Mouse (Mus musculus) lung, postnatal 10 days (tissue): Measurements from ENCODE around the gene Sorcs2.

Source experiments
- DNase-seq: peaks from one replicate; pipeline ENCODE4 v3.0.0; 2021

Gene Sorcs2

DNA sequence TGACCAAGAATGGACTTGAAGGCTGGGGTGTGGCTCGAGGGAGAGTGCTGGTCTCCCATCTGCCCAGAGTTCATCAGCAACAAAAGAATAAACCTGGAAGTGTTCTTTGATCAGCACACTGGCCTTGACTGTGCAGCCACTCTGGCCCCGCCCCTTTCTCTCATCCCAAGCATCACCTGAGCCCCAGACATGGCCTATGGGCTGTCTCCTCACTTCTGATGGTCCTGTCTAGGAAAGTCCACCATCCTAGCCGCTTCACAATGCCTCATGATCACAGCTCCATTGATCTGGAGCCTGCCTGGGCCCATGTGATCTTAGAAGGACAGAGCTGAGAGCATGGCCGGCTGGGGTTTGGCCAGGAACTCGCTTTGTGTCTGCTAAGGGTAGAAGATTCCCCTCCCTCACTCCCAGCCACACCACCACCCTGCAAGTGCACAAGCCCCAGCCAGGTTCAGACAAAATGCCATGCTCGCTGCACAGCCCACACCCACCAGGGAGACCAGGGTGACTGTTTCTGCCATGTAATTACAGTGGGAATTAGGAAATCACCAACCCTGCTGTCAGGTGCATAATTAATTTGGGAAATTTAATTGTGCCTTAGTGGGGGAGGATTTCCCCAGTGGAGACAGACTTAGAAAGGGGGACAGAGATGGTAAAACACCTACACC lies 231.5 kb downstream of the Sorcs2 start:
- no peak for DNase-seq

DNA sequence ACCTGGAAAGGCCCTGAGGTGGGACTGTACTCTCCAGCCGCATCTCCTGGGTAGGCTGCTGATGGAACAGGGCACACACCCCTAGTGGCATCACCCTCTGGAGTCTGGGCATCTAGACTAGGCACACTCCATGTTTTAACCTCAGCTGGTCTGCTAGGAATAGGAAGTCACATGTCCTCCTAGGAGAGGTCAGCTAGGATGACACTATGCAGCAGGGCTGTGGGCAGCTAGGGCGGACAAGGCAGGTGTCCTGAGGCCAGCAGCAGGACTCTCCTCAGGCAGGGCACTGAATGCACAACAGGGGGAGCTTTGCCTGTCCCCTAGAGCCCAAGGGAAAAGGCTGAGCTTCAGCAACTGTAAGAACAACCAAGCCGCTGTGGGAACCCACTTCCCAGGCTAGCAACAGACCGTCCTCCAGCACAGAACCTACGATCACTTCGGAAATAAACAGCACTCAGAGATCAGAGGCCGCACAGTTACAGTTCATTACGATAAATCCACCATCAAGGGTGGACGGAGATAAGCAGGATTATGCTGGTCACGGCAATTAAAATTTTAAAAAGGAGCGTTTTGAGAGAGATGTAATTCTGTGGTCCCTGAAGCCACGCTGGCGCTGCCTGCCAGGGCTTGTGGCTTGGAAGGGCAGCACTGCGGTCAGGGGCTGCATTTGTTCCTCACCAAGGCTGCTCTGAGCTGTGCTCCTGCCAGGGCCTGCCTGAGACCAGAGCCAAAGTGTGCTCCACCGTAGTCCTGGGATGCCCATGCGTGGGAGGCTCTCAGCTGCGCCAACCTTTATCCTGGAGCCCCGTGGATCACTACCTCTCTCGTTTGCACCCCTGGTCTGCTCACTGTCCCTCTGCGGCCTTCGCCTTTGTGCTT lies 232.3 kb downstream of the Sorcs2 start:
- no peak for DNase-seq

DNA sequence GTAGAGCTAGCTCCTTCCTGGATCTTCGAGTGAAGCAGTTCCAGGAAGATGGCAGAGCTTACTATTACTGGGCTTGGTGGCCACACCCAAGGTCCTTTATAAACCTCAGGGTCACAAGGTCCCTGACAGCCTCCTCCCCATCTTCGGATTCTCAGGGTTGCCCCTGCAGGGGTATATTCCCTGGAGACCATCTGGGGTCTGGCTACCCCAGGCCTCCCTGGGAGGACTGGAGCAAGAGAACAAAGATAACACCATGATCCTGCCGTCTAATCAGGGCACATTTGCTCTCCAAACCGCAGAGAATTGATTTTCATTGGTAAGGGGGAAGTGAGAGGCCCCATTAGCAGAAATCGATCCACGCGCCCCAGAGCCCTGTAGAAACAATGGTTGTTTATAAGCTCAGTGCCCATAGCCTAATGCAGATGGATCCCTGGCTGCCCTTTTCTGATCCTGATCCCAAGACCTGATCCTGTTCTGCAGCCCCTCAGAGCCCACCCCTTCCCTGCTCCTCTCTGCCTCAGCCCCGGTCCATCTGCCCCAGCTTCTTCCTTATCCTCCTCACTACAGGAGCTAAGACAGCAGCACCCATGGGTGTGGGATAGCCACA lies 243.0 kb downstream of the Sorcs2 start:
- DNase-seq, result no peak

DNA sequence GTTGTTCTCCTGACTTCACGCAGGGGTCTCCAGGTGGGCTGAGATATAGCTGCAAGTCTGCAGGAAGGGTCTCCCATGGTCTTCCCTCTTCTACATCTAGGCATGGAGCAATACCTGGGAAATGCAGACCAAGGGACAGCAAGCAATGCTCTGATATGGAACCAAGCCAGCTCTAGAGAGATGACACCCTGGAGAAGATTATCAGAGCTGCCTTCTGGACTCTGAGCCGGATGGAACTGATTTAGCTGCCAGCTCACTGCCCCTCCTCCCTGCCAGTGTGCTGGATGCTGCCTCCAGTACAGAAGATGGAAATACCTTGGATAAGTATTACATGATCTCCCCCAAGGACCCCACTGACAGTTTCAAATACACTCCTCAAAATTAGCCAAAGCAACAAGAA lies 244.7 kb downstream of the Sorcs2 start:
- DNase-seq, result no peak

DNA sequence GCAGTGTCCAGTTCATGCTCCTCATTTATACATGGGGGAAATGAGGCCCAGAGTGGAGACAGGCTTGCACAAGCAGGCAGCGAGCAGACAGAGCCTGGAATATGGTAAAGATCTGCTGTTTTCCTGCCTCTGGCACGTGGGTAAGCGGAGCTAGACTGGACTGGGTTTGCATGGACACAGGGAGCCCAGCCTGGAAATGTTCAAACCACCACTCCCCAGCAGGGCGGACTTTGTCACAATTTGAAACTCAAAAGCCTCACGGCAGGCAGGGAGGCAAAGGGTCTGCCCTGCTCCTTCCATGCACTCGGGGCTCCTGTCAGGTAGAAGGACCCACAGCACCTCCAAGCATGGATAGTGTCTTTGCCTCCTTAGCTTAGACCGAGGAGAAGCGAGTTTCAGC lies 246.9 kb downstream of the Sorcs2 start:
- no peak for DNase-seq

DNA sequence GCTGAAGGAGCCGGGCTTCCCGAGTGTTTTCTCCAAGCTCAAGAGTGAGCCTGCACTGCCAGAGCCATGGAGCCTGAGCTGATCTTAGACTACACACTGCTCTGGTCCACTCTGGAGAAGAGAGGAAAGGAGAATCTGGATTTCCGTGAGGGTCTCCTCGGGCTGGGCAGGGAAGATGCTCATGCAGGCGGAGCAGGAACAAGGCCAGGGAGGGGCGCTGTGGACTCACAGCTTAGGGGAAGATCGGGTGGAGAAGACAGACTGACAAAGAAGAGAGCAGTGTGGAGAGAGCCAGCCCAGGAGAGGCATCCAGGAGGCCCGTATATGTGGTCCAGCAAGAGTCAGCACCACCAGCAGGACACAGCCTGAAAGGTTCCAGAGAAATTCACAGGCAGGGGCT lies 248.8 kb downstream of the Sorcs2 start:
- DNase-seq, result no peak

DNA sequence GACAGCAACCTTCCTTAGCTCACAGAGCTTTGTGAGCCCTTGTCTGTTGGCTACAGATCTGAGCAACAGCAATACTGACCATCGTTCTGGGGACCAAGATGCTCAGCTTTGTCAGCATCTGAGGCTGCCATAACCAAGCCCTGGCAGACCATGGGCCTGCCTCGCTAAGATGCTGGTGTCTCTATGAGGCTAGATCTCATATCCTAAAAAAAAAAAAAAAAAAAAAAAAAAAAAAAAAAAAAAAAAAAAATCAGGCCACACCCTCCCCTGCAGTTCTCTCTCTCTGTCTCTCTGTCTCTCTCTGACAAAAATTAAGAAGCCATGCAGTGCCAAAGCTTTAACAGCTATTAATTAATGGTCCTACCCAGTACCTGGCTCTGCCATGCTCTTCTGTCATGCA lies 251.3 kb downstream of the Sorcs2 start:
- no peak for DNase-seq

DNA sequence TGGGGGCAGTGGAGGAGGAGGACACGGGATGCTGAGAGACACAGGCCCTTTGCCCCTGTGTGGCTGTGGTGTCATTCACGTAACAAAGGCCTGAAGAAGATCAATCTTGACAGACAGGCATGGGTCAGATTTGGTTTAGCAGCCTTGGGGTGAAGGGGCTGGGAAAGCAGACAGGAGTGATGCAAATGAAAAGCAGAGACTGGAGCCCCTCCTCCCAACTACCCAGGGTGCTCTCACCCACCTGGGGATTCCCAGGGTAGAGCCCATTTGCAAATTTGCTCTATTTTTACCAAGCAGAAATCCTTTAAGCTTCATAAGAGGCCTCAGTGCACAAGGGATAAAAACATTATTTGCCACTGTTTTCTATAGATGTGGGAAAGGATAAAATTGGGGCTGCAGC lies 253.4 kb downstream of the Sorcs2 start:
- DNase-seq, result no peak

DNA sequence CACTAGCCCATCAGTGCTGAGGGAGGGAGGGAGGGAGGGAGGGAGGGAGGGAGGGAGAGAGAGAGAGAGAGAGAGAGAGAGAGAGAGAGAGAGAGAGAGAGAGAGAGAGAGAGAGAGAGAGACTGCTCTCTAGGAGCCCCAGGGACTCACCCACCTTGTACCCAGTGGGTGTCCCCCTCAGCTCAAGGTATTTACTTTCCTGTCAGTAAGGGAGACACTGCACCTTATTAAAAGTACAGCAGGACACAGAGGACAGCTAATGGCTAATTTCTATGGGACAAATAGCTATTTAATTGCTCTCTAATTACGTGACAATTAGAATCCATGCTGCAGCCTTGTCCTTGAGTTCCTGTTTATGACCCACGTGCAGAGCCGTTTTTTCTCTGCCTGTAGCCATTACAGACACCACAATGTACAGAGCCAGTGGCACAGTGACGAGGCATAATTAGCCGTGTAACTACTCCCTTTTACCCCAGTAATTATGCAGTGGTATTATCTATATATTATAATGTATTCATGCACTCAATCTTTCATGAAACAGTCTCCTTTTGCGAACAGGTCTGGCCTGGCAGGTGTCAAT lies 256.2 kb downstream of the Sorcs2 start:
- DNase-seq, result no peak

DNA sequence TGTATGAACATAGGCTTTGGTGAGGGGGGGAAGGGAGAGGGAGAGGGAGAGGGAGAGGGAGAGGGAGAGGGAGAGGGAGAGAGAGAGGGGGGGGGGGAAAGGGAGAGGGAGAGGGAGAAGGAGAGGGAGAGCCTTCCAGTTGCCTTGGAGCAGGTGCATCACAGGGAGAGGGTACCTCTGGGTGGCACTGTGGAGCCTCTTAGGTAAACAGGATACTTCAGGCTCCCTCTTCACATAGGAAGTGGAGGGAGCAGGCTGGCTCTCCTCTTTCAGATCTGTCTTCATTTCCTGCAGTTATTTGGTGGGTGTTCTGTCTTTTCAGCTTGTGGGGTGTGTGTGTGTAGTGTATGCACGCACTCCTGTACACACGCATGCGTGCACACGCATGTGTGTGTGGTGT lies 256.8 kb downstream of the Sorcs2 start:
- DNase-seq, result peak; percentile 47

DNA sequence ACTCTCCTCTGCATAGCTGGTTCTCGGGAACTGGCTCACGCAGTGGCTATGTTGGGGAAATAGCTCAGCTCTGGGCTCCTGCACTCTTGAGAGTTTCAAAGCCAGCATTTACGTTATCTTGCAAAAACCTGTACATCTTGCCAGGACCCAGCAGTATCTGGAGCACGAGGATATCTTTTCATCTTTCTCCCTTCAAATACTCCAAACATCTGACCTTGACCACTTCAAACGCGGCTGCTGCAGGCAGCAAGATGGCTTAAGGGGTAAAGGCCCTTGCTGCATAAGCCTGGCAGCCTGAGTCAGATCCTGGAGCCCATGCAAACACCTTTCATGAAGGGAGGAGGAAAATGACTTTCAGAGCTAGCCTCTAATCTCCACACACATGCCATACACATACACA lies 258.2 kb downstream of the Sorcs2 start:
- DNase-seq, result no peak

DNA sequence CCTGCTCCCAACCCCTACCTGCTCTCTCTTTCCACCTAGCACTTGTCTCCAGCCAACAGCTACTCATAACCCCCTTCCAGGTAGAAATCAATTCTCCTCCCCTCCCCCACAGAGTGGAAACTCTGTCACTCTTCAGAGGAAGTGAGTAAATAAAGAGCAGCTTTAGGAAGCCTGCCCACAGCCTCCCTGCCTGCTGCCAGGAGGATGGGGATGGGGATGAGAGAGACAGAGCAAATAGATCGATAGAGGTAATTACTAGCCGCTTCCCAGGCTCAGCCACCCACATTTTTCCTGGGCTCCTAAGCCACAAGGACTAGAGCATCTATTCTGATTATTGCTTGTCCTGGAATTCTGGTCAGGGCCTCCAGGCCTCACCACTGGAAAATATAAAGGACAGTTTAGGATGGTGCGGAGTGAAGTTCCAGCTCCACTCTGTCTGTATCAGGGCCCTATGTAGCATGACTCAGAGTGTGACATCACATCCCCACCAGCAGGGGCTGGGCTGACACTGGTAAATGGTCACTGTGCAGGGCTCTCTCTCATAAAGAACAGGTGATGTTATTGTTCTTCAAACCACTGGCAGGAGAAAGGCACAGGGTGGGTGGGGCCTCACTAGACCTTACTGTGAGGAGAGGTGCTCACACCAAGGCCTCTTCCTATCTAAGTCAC lies 261.9 kb downstream of the Sorcs2 start:
- DNase-seq, result no peak

DNA sequence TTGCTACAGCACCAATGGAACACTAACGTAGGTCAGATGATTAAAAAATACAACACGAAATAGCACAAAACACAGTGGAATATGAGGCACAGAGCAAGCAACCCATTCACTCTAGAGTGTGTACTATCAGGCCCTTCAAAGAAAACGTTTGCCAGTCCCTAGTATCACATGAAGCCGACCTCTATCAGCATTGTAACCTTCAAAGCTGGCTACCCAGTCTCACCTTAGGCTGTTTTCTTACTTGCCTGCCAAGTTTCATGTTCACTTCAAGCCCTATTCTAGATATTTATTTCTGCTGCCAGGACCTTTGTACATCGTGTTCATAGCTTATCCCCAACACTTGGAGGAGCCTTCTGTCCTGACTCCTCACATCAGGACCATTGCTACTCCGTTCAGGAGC lies 263.6 kb downstream of the Sorcs2 start:
- DNase-seq, result no peak

DNA sequence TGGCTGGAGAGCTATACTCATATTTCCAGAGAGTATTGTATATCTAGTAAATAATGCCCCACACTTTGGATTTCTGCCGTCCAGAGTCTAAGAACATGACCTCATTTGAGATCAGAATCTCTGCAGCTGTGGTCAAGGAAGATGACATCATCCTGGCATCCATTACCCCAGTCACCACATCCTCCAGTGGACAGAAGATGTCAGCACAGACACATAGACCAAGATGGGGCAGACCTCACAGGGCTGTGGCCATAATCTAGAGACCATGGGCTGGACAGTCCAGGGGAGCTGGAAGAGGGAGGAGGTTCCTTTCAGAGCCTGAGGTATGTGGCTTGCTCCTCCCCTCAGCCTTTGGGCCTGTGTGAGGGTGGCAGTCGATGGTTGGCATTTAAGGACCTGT lies 264.0 kb downstream of the Sorcs2 start:
- DNase-seq, result no peak

DNA sequence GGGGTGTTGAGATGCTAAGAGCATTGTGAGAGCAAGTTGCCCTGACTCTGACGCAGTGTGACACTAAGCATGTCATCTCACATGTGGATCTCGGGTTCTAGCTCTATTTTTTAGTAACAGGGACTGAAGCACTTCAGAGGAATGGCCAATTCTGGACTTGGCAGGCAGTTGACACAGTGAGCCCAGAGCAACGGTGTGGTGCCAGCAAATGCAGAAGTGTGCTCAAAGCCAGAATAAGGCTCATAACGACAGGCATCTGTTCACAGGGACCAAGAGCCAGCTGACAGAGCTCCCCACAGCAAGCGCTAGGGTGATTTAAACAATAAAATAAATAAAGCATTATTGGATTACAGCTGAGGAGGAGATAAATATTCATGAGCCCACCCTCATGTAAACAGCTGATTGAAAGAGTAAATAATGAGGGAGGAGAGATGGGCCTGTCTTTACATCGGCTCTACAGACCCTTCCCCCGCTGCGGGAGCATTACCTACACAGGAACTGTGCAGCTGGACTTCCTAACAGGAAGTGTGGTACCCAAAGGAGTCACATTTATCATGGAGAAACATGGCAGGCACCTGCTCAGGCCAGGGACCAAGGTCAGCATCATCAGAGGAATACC lies 267.4 kb downstream of the Sorcs2 start:
- peak; percentile 68 for DNase-seq

DNA sequence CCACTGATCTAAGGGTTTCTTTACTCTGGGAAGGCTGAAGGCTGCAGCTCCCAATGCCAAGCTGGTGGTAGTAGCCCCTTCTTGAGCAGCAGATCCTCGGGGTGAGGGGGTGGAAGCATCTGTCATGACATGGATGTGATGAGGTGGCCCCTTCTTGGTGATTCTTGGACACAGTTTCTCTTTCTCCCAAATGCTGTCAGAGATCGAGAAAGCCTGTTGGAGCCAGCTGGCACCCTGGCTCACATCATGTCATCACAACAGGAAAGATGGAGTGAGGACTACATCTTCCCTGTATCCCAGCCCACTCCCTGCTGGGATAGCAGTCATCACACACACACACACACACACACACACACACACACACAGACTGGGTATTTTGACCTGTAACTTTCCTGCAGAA lies 268.3 kb downstream of the Sorcs2 start:
- peak; percentile 60 for DNase-seq

DNA sequence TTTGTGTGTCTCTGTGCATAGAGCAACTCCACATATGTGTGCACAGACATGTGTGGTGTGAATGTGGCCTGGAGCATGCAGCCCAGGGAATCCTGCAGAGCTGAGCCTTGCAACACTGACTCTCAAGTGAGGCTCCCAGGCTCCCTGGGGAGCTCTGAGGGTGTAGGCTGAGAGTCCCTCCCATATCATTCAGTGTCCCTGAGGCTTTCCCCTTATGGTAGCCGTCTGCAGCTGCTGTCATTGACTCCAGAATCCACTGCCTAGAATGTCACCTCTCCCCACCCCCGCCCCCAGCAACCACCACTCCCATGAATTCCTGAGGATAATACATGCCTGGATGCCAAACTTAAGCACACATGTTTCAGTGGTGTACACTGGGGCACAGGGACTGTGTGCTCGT lies 269.4 kb downstream of the Sorcs2 start:
- DNase-seq, result peak; percentile 24

DNA sequence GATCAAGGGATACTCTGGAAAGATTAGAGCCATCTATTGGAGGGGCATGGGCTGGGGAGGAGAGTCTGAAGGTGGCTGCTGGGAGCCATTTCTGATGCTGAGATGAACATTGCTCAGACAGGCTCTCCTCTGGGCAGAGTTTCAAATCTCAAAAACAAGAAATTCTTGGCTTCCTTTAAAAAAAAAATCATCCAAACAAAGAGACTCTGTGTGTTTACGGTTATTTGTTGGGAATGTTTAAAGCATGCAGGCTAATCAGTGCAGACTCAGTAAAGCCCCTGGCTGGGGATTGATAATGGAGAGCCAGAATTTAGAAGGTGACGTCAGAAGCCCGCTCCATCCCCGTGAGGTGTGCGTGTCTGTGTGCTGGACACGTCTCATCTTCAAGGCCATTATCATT lies 272.9 kb downstream of the Sorcs2 start:
- DNase-seq, result peak; percentile 26

DNA sequence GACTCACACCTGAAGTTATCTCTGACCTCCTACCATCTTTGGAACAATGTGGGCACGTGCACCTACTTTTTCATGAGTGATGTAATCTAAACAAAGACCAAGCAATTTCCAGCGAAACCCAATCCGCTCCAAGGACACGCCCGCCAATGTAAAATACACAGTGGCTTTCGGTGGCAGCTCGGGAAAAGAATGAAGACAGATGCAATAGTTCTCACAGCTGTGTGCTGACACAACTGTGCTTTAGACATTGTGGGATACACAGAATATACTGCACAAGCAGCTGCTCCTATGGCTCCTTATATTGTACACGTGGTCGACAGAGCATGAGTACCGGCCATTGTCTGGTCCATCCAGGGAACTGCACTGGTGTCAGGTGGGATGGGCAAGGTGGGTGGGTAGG lies 275.0 kb downstream of the Sorcs2 start:
- DNase-seq, result no peak

DNA sequence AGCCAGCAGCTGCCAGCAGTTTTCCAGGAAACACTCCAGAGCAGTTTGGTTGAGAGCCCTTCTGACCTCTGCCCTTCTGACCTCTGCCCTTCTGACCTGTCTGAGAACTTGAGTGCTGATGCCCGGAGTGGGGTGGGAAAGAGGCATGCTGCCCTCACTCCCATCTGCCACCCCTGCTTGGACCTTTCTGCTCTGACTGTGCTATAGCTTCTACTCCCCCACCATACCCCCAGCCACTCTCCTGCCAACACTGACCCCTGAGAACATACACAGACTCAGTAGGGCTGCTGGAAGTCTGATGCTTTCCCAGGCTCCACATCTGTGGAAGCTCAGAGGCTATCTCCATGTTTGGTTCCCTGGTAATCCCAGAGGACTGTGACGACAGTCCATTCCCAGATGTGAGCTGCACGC lies 277.0 kb downstream of the Sorcs2 start:
- DNase-seq, result peak; percentile 53

DNA sequence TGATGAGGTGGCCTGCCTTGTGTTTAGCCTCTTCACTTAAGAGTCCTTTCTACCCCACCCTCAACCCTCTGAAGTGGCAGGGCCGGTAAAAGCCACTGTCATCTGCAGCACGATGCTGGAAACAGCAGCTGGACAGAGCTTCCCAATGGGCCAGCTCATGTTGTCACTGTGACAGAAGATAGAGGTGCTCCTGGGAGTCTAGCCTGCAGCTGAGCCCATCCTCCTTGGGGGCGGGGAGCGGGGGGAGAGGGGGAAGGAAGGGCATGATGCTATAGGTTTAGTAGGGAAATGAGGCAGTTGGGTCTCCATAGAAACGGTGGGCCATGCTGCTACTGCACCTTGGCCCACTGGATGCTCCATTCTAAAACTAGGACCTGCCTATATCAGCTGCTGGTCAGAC lies 279.9 kb downstream of the Sorcs2 start:
- DNase-seq, result no peak

DNA sequence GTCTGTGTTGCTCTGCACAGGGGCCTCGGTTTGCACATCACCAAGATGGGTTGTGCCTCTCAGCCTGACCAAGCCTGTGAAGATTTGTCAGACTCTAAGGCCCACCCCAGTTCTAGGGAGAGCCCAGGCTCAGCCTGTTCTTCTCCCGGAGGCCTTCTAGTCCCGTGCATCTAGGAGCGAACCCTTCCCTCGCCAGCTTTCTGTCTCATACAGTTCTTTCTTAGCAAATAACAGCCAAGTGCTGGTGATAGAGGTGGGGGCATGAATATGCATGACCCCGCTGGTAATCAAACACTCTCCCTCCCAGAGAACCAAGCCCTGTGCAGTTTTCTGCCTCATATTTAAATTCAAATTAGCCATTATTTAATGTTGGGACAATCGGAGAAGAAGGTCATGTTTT lies 282.4 kb downstream of the Sorcs2 start:
- no peak for DNase-seq

DNA sequence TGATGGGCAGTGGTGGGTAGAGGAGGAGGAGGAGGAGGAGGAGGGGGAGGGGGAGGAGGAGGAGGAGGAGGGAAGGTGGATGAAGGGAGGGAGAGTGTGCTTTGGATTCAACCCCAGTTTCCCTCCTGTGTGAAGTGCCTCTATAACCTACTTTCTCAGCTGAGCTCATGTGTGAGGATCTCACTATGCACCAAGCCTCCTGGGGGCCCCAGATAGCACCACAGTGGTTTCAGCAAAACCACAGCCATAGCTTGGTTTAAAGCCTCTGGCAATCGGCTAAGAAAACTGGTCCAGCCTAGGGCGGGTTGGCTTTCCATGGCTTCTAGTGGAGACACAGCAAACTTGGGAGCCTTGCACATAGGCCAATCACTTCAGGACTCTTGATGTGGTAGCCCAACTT lies 284.2 kb downstream of the Sorcs2 start:
- no peak for DNase-seq
